Mouse (Mus musculus) left cerebral cortex, adult 18-20 months (tissue): ENCODE measurements around the gene Adm. TPM values are rescaled to one million over a fixed set of nuclear protein-coding genes. Genes with fewer than 3 reads are reported as not detected.
"Not testable (repeated sequence)": the region's sequence is repeated elsewhere in the genome, so short reads cannot be mapped to it uniquely, and the experiment has no call there.

Source experiments
- DNase-seq, 2 experiments: peaks; one replicate each; pipeline ENCODE4 v3.0.0; 2021 to 2022; ENCODE audit warnings: low spot score in 2 of 2, mixed read lengths in 1 of 2
- long read RNA-seq, 2 experiments: library from polyadenylated mRNA; stranded (forward); transcript quantifications; one replicate each; pipeline ENCODE4 v2.0.0; 2021
- total RNA-seq, 2 experiments: library from RNA; stranded (reverse); gene quantifications; 2 replicates each; pipeline ENCODE4 v1.2.3; 2021

The Adm gene
- total RNA-seq, result 1 to 10 TPM; 2.6 to 3.3 TPM
- long read RNA-seq, experiment 1, transcript Adm-201 (4 exons, 1,390 nt), result major isoform, 9 of 9 reads
- long read RNA-seq, experiment 1, partial matches to known transcripts, result 0 of 9 reads
- long read RNA-seq, experiment 1, other reads (novel, unspliced or antisense), result 0 of 9 reads
- long read RNA-seq, experiment 2, transcript Adm-201 (4 exons, 1,390 nt), result major isoform, 8 of 8 reads
- long read RNA-seq, experiment 2, partial matches to known transcripts, result 0 of 8 reads
- long read RNA-seq, experiment 2, other reads (novel, unspliced or antisense), result 0 of 8 reads

- peak; percentile 44 to 53 for DNase-seq
These were observed at the start of gene Adm for GRCm38 (mm10) chr7:110627486-110628272. Gene Adm, plus strand, starts transcription at chr7:110627661.

GRCm38 (mm10) chr7:110583705-110584104 is 43.8 kb upstream of the Adm start:
- no peak for DNase-seq

GRCm38 (mm10) chr7:110584159-110584558 is 43.3 kb upstream of the Adm start:
- no peak for DNase-seq

GRCm38 (mm10) chr7:110585250-110585649 is 42.2 kb upstream of the Adm start:
- DNase-seq, result no peak

GRCm38 (mm10) chr7:110587721-110588120 is 39.7 kb upstream of the Adm start:
- no peak for DNase-seq

GRCm38 (mm10) chr7:110593991-110594390 is 33.5 kb upstream of the Adm start:
- DNase-seq, result not testable (repeated sequence)

- no peak for DNase-seq
These were observed 30.3 kb upstream of the Adm start for GRCm38 (mm10) chr7:110597141-110597540.

GRCm38 (mm10) chr7:110605476-110605875 is 22.0 kb upstream of the Adm start:
- DNase-seq, result no peak

- DNase-seq, result no peak
These were observed 20.6 kb upstream of the Adm start for GRCm38 (mm10) chr7:110606906-110607305.

- no peak for DNase-seq
These were observed 13.9 kb upstream of the Adm start for GRCm38 (mm10) chr7:110613381-110614132.

- peak; percentile 57 to 76 for DNase-seq
These were observed 13.1 kb upstream of the Adm start, which contains the start of gene Sbf2 for GRCm38 (mm10) chr7:110614133-110615063. Gene Sbf2, minus strand, starts transcription at chr7:110614922.

GRCm38 (mm10) chr7:110615151-110615631 is 12.3 kb upstream of the Adm start:
- peak; percentile 28 to 50 for DNase-seq

- DNase-seq, result no peak
These were observed 11.7 kb upstream of the Adm start for GRCm38 (mm10) chr7:110615792-110616191.

- DNase-seq, result no peak
These were observed 8.3 kb upstream of the Adm start for GRCm38 (mm10) chr7:110619086-110619611.

- DNase-seq, result no peak
These were observed 3.4 kb upstream of the Adm start for GRCm38 (mm10) chr7:110624067-110624466.

- no peak for DNase-seq
These were observed 2.5 kb upstream of the Adm start for GRCm38 (mm10) chr7:110624961-110625360.

- no peak for DNase-seq
These were observed 2.0 kb upstream of the Adm start for GRCm38 (mm10) chr7:110625489-110625888.

GRCm38 (mm10) chr7:110626186-110627098 is 1.0 kb upstream of the Adm start:
- no peak for DNase-seq

- no peak for DNase-seq
These were observed 370 bp upstream of the Adm start for GRCm38 (mm10) chr7:110627099-110627482.
